Mouse (Mus musculus) kidney, adult 2 months (tissue): ENCODE data around the gene Adcy2.

Experiments used
- CTCF ChIP-seq: fragments of 200-500 bp; conservative IDR thresholded peaks from 2 replicates; pipeline ENCODE4 v1.5.1; 2011; ENCODE audit warnings: low read depth, mild to moderate bottlenecking, control low read depth, low read length, moderate library complexity, mixed read lengths; ENCODE audit not compliant: insufficient read depth, insufficient read length
- POLR2A ChIP-seq: fragments of 200-500 bp; IDR thresholded peaks from one replicate; pipeline ENCODE4 v1.6.1; 2011; ENCODE audit warnings: low read depth, low read length, control low read depth

DNA sequence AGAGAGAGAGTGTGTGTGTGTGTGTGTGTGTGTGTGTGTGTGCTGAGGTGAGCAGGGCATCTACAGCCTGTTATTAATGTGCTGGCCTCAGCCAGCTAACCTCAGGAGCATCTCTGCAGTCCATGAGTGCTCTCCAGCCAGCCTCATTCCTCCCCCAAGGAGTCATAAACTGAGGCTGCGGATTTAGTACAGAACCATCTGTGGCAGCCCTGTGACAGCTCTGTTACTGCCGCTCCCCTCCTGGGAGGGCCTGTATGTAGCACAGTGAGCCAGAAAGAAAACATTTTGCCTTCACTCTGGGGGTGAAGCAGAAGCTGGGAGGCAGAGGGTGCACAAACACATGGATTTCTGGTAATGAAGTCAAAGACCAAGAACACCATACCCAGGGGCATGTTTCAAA, 159.8 kb downstream of the Adcy2 start:
- TF ChIP-seq POLR2A = no peak
- no peak for TF ChIP-seq CTCF
